Mouse (Mus musculus) C2C12 (cell line): Measurements from ENCODE around the gene Flna. TPM values are rescaled to one million over a fixed set of nuclear protein-coding genes. Genes with fewer than 3 reads are reported as not detected.
A peak's percentile ranks its signal among the peaks of the same experiment; 100 is the strongest.

ENCODE experiments used
- H3K27me3 ChIP-seq: one replicate; pipeline ENCODE4 v1.6.1; 2011; ENCODE audit not compliant: control insufficient read depth, insufficient read depth, insufficient read length
- H3K36me3 ChIP-seq: one replicate; pipeline ENCODE4 v1.6.1; 2011; ENCODE audit not compliant: control insufficient read depth, insufficient read depth
- H3K4me3 ChIP-seq: one replicate; pipeline ENCODE4 v1.5.1; 2011; ENCODE audit warnings: mild to moderate bottlenecking, control low read depth; ENCODE audit not compliant: poor library complexity, insufficient read depth, severe bottlenecking
- H3K79me2 ChIP-seq: one replicate; pipeline ENCODE4 v1.6.1; 2011; ENCODE audit not compliant: control insufficient read depth, insufficient read depth
- H3K79me3 ChIP-seq: one replicate; pipeline ENCODE4 v1.6.1; 2011; ENCODE audit warnings: low read depth, control low read depth
- H3ac ChIP-seq: one replicate; pipeline ENCODE3; 2011; ENCODE audit warnings: low read depth; ENCODE audit not compliant: control insufficient read depth, insufficient read length
- CEBPB ChIP-seq: IDR thresholded peaks from one replicate; pipeline ENCODE4 v1.6.1; 2011; ENCODE audit warnings: low read depth, mild to moderate bottlenecking, control low read depth, moderate library complexity
- CTCF ChIP-seq: IDR thresholded peaks from one replicate; pipeline ENCODE4 v1.5.1; 2011; ENCODE audit not compliant: control insufficient read depth, insufficient read depth, insufficient read length
- FOSL1 ChIP-seq: IDR thresholded peaks from one replicate; pipeline ENCODE4 v1.8.0; 2011; ENCODE audit warnings: mild to moderate bottlenecking, low read length; ENCODE audit not compliant: poor library complexity, insufficient read depth, severe bottlenecking
- MAX ChIP-seq: IDR thresholded peaks from one replicate; pipeline ENCODE4 v1.6.1; 2011; ENCODE audit warnings: mild to moderate bottlenecking, control low read depth
- MYOD1 ChIP-seq: IDR thresholded peaks from one replicate; pipeline ENCODE4 v1.6.1; 2011; ENCODE audit warnings: low read depth; ENCODE audit not compliant: control insufficient read depth, insufficient read length
- MYOG ChIP-seq: IDR thresholded peaks from one replicate; pipeline ENCODE4 v1.6.1; 2011; ENCODE audit not compliant: control insufficient read depth, insufficient read length; ENCODE audit errors: extremely low read depth
- USF1 ChIP-seq: IDR thresholded peaks from one replicate; pipeline ENCODE4 v1.6.1; 2011; ENCODE audit warnings: low read depth, mild to moderate bottlenecking, control low read depth, moderate library complexity
- long read RNA-seq, 2 experiments: library from polyadenylated mRNA; unstranded; transcript quantifications; one replicate each; pipeline ENCODE4 v2.0.0; 2019 to 2020
- polyA plus RNA-seq: library from polyadenylated mRNA; unstranded; fragments of >200 nt; fragmentation: generic; extraction: Trizol; gene quantifications from one replicate; pipeline ENCODE4 v1.2.1, GENCODE M21; 2012; ENCODE audit warnings: missing spikeins

Gene Flna
- polyA plus RNA-seq: 1,024 TPM
- long read RNA-seq, experiment 1, partial matches to known transcripts: 109 of 151 reads
- long read RNA-seq, experiment 1, other reads (novel, unspliced or antisense): 42 of 151 reads
- long read RNA-seq, experiment 2, full-length matches to known transcripts: 197 of 705 reads
- long read RNA-seq, experiment 2, partial matches to known transcripts: 450 of 705 reads
- long read RNA-seq, experiment 2, other reads (novel, unspliced or antisense): 58 of 705 reads

DNA sequence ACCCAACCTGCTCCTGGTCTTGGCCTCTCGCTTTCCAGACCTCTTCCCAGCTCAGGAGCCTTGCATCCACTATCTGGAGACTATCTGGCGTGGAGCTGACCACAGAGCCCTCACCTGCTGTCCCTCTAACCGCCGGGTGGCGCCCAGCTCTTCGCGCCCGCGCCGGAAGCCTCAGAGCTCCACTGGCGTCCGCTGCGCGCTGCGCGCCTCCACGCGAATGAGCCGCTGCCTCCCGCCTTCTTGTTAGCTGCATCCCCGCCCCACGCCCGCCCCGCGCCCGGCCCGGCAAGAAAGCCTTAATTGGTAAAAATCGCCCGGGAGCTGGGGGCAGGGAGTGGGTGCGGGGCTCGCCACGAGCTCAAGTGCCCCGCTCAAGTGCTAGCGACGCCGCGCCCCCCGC lies at the start of gene Flna:
Flna (minus strand) TSS at position 206 of the 400 bp plus-strand sequence.
- peak within 1 kb of the TSS; percentile 39 for H3K4me3 ChIP-seq
- peaks cover 42% of the 10 kb centered on the region for H3K79me2 ChIP-seq
- H3K36me3 ChIP-seq: peaks cover 6% of the 10 kb centered on the region
- no peaks in the 10 kb centered on the region for H3K27me3 ChIP-seq
- peak within 1 kb of the TSS; percentile 76 for H3ac ChIP-seq
- TF ChIP-seq USF1 (no peak), MYOG (no peak), CTCF (peak; percentile 3), CEBPB (no peak)
- H3K79me3 ChIP-seq: peaks cover 20% of the 10 kb centered on the region

DNA sequence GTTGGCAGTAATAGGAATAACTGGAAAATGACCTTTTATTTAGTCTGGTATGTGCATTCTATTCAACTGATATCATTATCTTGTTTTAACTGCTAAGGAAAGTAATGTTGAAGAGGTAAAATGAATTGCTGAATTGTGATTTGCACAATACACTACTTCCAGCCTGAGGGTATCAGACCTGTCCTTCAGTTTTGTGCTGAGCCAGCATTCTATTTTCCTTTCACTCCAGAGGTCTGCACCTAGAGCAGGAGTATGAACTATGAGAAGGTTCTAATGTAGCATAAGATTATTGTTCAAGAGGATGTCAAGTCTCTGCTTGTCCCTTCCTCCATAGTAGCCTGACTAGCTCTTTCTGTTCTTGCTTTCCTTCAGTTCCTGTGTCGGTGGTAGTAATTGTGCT lies 48.7 kb upstream of the Flna start:
- Histone ChIP-seq H3K36me3 (peaks cover 25% of the 10 kb centered on the region), H3K79me3 (peaks cover 7% of the 10 kb centered on the region), H3K27me3 (no peaks in the 10 kb centered on the region), H3K4me3 (no peak overlapping the region), H3K79me2 (peaks cover 20% of the 10 kb centered on the region), H3ac (no peak overlapping the region)
- TF ChIP-seq USF1: no peak
- TF ChIP-seq CTCF: no peak
- no peak for TF ChIP-seq FOSL1
- no peak for TF ChIP-seq CEBPB
- no peak for TF ChIP-seq MYOD1
- no peak for TF ChIP-seq MYOG
- TF ChIP-seq MAX: no peak

DNA sequence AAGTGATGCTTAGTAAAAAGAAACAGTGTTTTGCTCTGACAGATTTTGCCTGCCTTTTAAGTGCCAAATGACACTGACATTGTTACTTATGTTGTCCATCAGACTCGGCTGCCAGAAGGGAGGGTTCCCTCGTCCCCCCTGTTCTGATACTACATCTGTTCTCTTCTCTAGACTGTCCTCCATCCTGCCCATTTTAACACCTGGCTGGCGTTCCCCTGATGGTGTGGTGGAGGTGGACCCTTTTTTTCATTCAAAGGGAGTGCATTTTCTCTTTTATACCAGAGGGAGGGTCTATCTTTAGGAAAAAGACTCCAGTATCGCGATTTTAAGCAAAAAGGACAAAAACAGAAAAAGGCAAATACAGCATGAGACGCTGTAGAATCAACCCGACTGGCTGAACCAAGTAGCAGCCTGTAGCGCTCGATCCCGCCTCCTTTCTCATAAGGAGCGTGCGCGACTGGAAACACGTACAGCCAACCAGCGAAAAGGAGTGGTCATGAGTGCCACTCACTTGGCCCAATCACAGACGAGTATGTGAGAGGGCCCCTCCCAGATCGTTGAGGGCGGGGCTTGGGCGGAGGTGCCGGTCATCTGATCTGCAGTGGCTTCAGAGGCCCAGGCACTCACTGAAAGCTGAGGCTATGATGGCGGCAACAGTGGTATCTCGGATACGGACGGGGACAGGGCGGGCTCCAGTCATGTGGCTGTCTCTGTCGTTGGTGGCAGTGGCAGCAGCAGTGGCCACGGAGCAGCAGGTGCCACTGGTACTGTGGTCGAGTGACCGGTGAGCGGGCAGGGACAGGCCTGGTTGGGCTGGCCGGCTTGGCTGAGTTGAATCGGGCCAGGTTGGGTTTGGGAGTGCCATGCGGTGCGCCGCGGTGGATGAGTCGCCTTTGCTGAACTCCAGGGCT lies 47.2 kb upstream of the Flna start, which contains the start of gene Atp6ap1:
Atp6ap1 (plus strand) TSS at position 560 of the 911 bp plus-strand sequence.
- Histone ChIP-seq H3K4me3 (peak within 1 kb of the TSS; percentile 55), H3K79me2 (peaks cover 20% of the 10 kb centered on the region), H3K36me3 (peaks cover 16% of the 10 kb centered on the region), H3K27me3 (no peaks in the 10 kb centered on the region), H3K79me3 (peaks cover 7% of the 10 kb centered on the region), H3ac (peak within 1 kb of the TSS; percentile 93)
- TF ChIP-seq CTCF: no peak
- no peak for TF ChIP-seq MAX
- no peak for TF ChIP-seq MYOD1
- no peak for TF ChIP-seq USF1
- no peak for TF ChIP-seq MYOG
- no peak for TF ChIP-seq FOSL1
- no peak for TF ChIP-seq CEBPB

DNA sequence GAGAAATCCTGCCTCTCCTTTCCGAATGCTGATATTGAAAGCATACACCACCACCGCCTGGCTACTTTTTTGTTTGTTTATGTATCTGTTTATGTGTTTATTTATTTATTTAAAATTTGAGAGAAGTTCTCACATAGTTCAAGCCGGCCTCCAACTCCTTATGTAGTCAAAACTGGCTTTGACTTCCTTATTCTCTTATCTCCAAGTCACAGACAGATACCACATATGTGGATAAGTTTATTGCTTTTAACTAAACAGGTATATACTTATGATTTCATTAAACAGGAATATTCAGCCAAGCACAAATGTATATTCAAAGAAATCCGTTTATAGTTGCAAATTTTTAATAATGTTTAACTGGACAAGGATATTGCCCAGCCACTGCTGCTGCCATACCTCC lies 43.8 kb upstream of the Flna start:
- H3K36me3 ChIP-seq: no peaks in the 10 kb centered on the region
- no peaks in the 10 kb centered on the region for H3K27me3 ChIP-seq
- no peak overlapping the region for H3K4me3 ChIP-seq
- H3K79me3 ChIP-seq: peaks cover 7% of the 10 kb centered on the region
- H3K79me2 ChIP-seq: peaks cover 11% of the 10 kb centered on the region
- no peak overlapping the region for H3ac ChIP-seq
- TF ChIP-seq FOSL1 (no peak), MYOG (no peak), MAX (no peak)

DNA sequence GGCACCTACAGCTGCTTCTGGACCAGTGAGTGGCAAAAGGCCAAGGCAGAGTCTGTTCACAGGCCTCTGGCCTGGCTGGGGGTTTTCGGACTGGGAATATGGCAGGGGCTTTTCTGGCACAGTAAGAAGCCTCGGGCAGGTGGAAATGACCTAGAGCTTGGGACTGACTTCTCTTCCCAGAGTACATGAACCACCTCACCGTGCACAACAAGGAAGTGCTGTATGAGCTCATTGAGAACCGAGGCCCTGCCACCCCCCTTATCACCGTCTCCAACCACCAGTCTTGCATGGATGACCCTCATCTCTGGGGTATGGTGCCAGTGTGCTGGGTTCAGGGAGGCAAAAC lies 33.4 kb upstream of the Flna start:
- no peaks in the 10 kb centered on the region for H3K27me3 ChIP-seq
- H3ac ChIP-seq: peak overlapping the region; percentile 87
- H3K4me3 ChIP-seq: peak overlapping the region; percentile 41
- peaks cover 29% of the 10 kb centered on the region for H3K79me2 ChIP-seq
- no peaks in the 10 kb centered on the region for H3K36me3 ChIP-seq
- no peak for TF ChIP-seq MYOD1
- no peak for TF ChIP-seq MYOG
- TF ChIP-seq CTCF: no peak
- TF ChIP-seq CEBPB: no peak
- no peak for TF ChIP-seq FOSL1
- TF ChIP-seq MAX: no peak
- TF ChIP-seq USF1: no peak
- H3K79me3 ChIP-seq: no peaks in the 10 kb centered on the region
